Mouse (Mus musculus) heart, embryonic 16.5 days (tissue): ENCODE data around the gene Rac2. TPM values are rescaled to one million over a fixed set of nuclear protein-coding genes. Genes with fewer than 3 reads are reported as not detected.

ENCODE experiments used
- ATAC-seq: fragments of 200-750 bp; cut with Nextera tagmentation; replicated peaks from 2 replicates; pipeline ENCODE4 v1.8.0; 2017; ENCODE audit warnings: moderate number of reproducible peaks; ENCODE audit not compliant: insufficient read depth, low FRiP score; ENCODE audit errors: extremely low read depth
- H3K27ac ChIP-seq: fragments of 300-500 bp; sonication (generic); 2 replicates; pipeline ENCODE4 v1.5.1; 2014; ENCODE audit warnings: mild to moderate bottlenecking, low read length, control low read depth, moderate library complexity
- H3K27me3 ChIP-seq: fragments of 300-500 bp; sonication (generic); 2 replicates; pipeline ENCODE4 v1.6.1; 2014; ENCODE audit warnings: low read length, mixed read lengths; ENCODE audit not compliant: control insufficient read depth, insufficient read depth
- H3K36me3 ChIP-seq: fragments of 300-500 bp; sonication (generic); 2 replicates; pipeline ENCODE4 v1.6.1; 2014; ENCODE audit not compliant: control insufficient read depth, insufficient read depth
- H3K4me1 ChIP-seq: fragments of 300-500 bp; sonication (generic); 2 replicates; pipeline ENCODE4 v1.6.1; 2014; ENCODE audit warnings: low read length, mixed read lengths; ENCODE audit not compliant: control insufficient read depth, insufficient read depth
- H3K4me2 ChIP-seq: fragments of 300-500 bp; sonication (generic); 2 replicates; pipeline ENCODE4 v1.6.1; 2014; ENCODE audit warnings: low read depth, mild to moderate bottlenecking, control low read depth, low read length
- H3K4me3 ChIP-seq: fragments of 300-500 bp; sonication (generic); 2 replicates; pipeline ENCODE4 v1.5.1; 2014; ENCODE audit warnings: mild to moderate bottlenecking, control low read depth, low read length
- H3K9ac ChIP-seq: fragments of 300-500 bp; sonication (generic); 2 replicates; pipeline ENCODE4 v1.6.1; 2014; ENCODE audit warnings: low read length, control low read depth
- H3K9me3 ChIP-seq: fragments of 300-500 bp; sonication (generic); replicated peaks from 2 replicates; pipeline ENCODE4 v1.6.1; 2016; ENCODE audit warnings: low read length; ENCODE audit not compliant: control insufficient read depth
- WGBS: fragments of 180-500 bp; shearing (Covaris S2); extraction: QIAGEN DNeasy Blood & Tissue Kit; methylation state at CpG from one replicate; pipeline ENCODE4 v1.1.7; 2014; 5-methylcytosine and 5-hydroxymethylcytosine counted together
- polyA plus RNA-seq: library from polyadenylated mRNA; unstranded; fragments of >200 nt; fragmentation: Nextera tagmentation; extraction: Ambion mirVana; gene quantifications from 2 replicates; pipeline ENCODE4 v1.2.1, GENCODE M21; 2015

The Rac2 gene
- polyA plus RNA-seq, 1 experiment from 2014 or later, result 88.5 TPM

- WGBS, result 50% methylated on average over 4 of the region's 4 CpGs
- H3K9ac ChIP-seq, result no peak overlapping the region
Measured at GRCm38 (mm10) chr15:78576284-78576810, 3.8 kb upstream of the Rac2 start.

GRCm38 (mm10) chr15:78572270-78572600 lies 348 bp downstream of the Rac2 start:
- no peak for ATAC-seq
- H3K4me2 ChIP-seq, result 0 out of 2 replicates have a peak overlapping the region, but pooled peaks have one; percentile 32
- H3K9me3 ChIP-seq, result no peaks in the 10 kb centered on the region
- H3K4me1 ChIP-seq, result peaks cover 14% of the 10 kb centered on the region
- H3K9ac ChIP-seq, result peak overlapping the region; percentile 53; the same call in 1 of the 2 replicates
- H3K36me3 ChIP-seq, result no peaks in the 10 kb centered on the region
- H3K27ac ChIP-seq, result peak overlapping the region; percentile 66
- no peaks in the 10 kb centered on the region for H3K27me3 ChIP-seq
- H3K4me3 ChIP-seq, result peak overlapping the region; percentile 42
- 85% methylated on average over 5 of the region's 5 CpGs for WGBS

More at GRCm38 (mm10) chr15:78576284-78576810, 3.8 kb upstream of the Rac2 start:
- ATAC-seq, result no peak
- H3K27me3 ChIP-seq, result no peaks in the 10 kb centered on the region
- H3K4me3 ChIP-seq, result no peak overlapping the region
- no peak overlapping the region for H3K4me2 ChIP-seq
- no peaks in the 10 kb centered on the region for H3K9me3 ChIP-seq
- no peaks in the 10 kb centered on the region for H3K36me3 ChIP-seq
- H3K27ac ChIP-seq, result no peak overlapping the region
- H3K4me1 ChIP-seq, result peaks cover 20% of the 10 kb centered on the region

GRCm38 (mm10) chr15:78571554-78572269 lies 871 bp downstream of the Rac2 start:
- Histone ChIP-seq H3K9me3 (no peaks in the 10 kb centered on the region), H3K4me3 (peak overlapping the region; percentile 42), H3K27me3 (no peaks in the 10 kb centered on the region), H3K4me2 (peak overlapping the region; percentile 32), H3K36me3 (no peaks in the 10 kb centered on the region), H3K4me1 (peaks cover 14% of the 10 kb centered on the region), H3K9ac (peak overlapping the region; percentile 53), H3K27ac (peak overlapping the region; percentile 66)
- WGBS, result 20% methylated on average over 16 of the region's 16 CpGs
- peak; percentile 70 for ATAC-seq

GRCm38 (mm10) chr15:78570170-78570569 lies 2.4 kb downstream of the Rac2 start:
- H3K36me3 ChIP-seq, result no peaks in the 10 kb centered on the region
- no peaks in the 10 kb centered on the region for H3K27me3 ChIP-seq
- ATAC-seq, result no peak
- 84% methylated on average over 5 of the region's 5 CpGs for WGBS
- no peaks in the 10 kb centered on the region for H3K9me3 ChIP-seq
- no peak overlapping the region for H3K4me3 ChIP-seq
- H3K4me1 ChIP-seq, result peaks cover 14% of the 10 kb centered on the region
- no peak overlapping the region for H3K4me2 ChIP-seq
- H3K9ac ChIP-seq, result no peak overlapping the region
- H3K27ac ChIP-seq, result no peak overlapping the region

DNA sequence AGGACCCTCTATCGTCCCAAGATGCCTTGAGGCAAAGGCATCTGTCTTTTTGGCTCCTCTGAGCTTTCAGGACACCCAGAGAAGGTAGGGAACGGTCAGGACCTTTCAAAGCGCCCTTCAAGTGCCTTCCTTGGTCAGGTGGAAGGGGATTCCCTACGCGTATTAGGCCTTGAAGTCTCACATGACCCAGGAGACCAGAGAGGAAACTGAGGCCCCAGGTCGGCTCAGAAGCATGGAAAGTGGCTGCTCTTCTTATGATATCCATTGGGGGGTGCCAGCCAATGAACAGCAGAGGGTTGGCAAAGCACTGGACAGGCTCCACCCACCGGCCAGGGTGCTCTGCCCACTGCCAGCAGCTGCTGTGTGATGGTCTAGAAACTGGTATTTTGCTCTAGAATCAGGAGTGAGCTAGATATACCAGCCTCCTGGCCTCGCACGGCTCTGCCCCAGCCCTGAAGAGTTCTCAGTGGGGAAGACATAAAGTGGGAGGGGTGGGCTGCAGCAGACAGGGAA lies 4.9 kb downstream of the Rac2 start:
- no peak overlapping the region for H3K9ac ChIP-seq
- H3K27me3 ChIP-seq, result no peaks in the 10 kb centered on the region
- no peak overlapping the region for H3K27ac ChIP-seq
- no peak for ATAC-seq
- H3K4me2 ChIP-seq, result no peak overlapping the region
- WGBS, result 70% methylated on average over 9 of the region's 9 CpGs
- H3K36me3 ChIP-seq, result no peaks in the 10 kb centered on the region
- H3K4me1 ChIP-seq, result peaks cover 14% of the 10 kb centered on the region
- no peak overlapping the region for H3K4me3 ChIP-seq
- no peaks in the 10 kb centered on the region for H3K9me3 ChIP-seq

GRCm38 (mm10) chr15:78564764-78565435 lies 7.7 kb downstream of the Rac2 start:
- ATAC-seq, result no peak
- Histone ChIP-seq H3K4me3 (no peak overlapping the region), H3K27me3 (no peaks in the 10 kb centered on the region), H3K4me2 (no peak overlapping the region), H3K9ac (no peak overlapping the region), H3K27ac (no peak overlapping the region), H3K36me3 (no peaks in the 10 kb centered on the region), H3K9me3 (no peaks in the 10 kb centered on the region), H3K4me1 (no peaks in the 10 kb centered on the region)
- WGBS, result 64% methylated on average over 11 of the region's 11 CpGs

GRCm38 (mm10) chr15:78563937-78564336 lies 8.6 kb downstream of the Rac2 start:
- Histone ChIP-seq H3K4me1 (no peaks in the 10 kb centered on the region), H3K27ac (no peak overlapping the region)
- WGBS, result 63% methylated on average over 5 of the region's 5 CpGs

DNA sequence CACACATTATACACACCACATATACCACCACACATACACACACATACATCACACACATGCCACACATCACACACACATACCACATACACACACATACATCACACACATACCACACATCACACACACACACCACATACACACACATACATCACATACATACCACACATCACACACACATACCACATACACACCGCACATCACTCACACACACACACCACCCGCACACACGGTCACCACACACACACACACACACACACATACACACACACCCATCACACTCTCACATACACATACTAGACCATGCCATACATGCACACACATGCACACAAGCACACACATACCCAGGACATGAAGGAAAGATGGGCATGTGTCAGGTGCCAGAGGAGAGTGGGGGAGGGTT lies 9.2 kb downstream of the Rac2 start:
- ATAC-seq, result no peak
- 89% methylated on average over 3 of the region's 3 CpGs for WGBS
- H3K4me2 ChIP-seq, result no peak overlapping the region
- H3K4me1 ChIP-seq, result no peaks in the 10 kb centered on the region
- no peaks in the 10 kb centered on the region for H3K36me3 ChIP-seq
- no peaks in the 10 kb centered on the region for H3K9me3 ChIP-seq
- H3K27me3 ChIP-seq, result no peaks in the 10 kb centered on the region
- no peak overlapping the region for H3K27ac ChIP-seq
- H3K9ac ChIP-seq, result no peak overlapping the region
- H3K4me3 ChIP-seq, result no peak overlapping the region

More at GRCm38 (mm10) chr15:78563937-78564336, 8.6 kb downstream of the Rac2 start:
- H3K4me2 ChIP-seq, result no peak overlapping the region
- ATAC-seq, result peak; percentile 45
- H3K9ac ChIP-seq, result no peak overlapping the region
- H3K36me3 ChIP-seq, result no peaks in the 10 kb centered on the region
- H3K9me3 ChIP-seq, result no peaks in the 10 kb centered on the region
- H3K27me3 ChIP-seq, result no peaks in the 10 kb centered on the region
- no peak overlapping the region for H3K4me3 ChIP-seq
